Mouse (Mus musculus) macrophage (primary cell): ENCODE measurements around the gene Npc1l1. TPM values are rescaled to one million over a fixed set of nuclear protein-coding genes. Genes with fewer than 3 reads are reported as not detected.

Source experiments
- H3K27ac ChIP-seq: fragments of 350-480 bp; formaldehyde crosslinking; 2 replicates; pipeline ENCODE4 v1.9.0; 2021
- H3K36me3 ChIP-seq: fragments of 350-480 bp; formaldehyde crosslinking; 2 replicates; pipeline ENCODE4 v1.9.0; 2021; ENCODE audit errors: inconsistent target
- H3K4me3 ChIP-seq: fragments of 350-480 bp; formaldehyde crosslinking; 2 replicates; pipeline ENCODE4 v1.9.0; 2021; ENCODE audit errors: inconsistent target
- H3K79me2 ChIP-seq: fragments of 350-480 bp; formaldehyde crosslinking; 2 replicates; pipeline ENCODE4 v1.9.0; 2021; ENCODE audit errors: inconsistent target
- WGBS: methylation state at CpG from one replicate; pipeline ENCODE4 v1.1.7; 2026; ENCODE audit warnings: inconsistent platforms; ENCODE audit not compliant: missing documents; 5-methylcytosine and 5-hydroxymethylcytosine counted together
- polyA plus RNA-seq: library from polyadenylated mRNA; stranded (reverse); fragments of 250-400 nt; gene quantifications from 3 replicates; pipeline ENCODE4 v1.2.4, GENCODE M21; 2018; ENCODE audit warnings: inconsistent platforms

Npc1l1 gene
- polyA plus RNA-seq, 1 experiment from 2014 or later, result 0.03 TPM

DNA sequence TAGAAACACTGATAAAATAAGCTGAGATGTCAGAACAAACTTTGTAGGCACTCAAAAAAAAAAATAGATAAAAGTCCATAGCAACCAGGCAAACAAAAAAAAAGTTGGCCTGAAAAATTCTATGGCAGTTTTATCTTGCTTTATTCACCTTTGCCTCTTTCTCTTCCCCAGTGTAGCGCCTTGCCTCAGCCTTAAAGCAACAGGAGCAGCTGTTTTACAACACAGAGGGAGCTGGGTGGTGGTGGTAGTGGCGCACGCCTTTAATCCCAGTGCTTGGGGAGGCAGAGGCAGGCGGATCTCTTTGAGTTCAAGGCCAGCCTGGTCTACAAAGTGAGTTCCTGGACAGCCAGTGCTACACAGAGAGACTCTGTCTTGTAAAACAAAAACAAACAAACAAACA is 3.1 kb upstream of the Npc1l1 start:
- Histone ChIP-seq H3K79me2 (no peaks in the 10 kb centered on the region), H3K4me3 (no peak overlapping the region), H3K27ac (no peak overlapping the region), H3K36me3 (no peaks in the 10 kb centered on the region)
- 89% methylated on average over 4 of the region's 4 CpGs for WGBS

DNA sequence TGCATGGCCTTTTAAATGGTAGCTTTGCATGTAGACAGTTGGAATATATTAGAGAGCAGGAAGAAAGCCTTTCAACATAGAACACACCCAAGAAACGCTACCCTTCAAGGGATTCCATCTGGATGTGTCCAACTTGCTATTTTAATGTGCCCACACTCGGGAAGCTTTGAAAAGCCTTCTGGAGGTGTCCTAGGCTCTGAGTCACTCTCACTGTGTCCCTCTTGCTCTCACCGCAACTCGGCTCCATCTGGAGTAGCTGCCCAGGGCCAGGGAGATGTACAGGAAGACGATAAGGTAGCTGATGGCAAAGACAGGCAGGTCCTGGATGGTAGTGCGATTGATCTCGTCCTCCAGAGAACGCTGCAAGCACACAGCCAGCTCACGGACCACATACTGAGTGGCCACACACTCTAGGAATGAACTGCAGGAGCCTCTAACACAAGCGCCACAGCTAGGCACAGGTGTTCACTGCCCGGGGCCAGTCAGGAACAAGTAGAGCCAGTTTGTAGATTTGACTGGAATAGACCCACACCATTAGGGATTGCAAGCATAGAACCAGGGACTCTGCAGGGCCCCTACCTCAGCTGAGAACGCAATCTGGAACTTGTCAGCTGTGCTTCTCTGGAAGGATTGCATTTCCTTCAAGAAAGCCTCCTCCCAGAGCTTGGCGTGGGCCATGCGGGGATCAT is 5.3 kb downstream of the Npc1l1 start:
- Histone ChIP-seq H3K4me3 (no peak overlapping the region), H3K36me3 (no peaks in the 10 kb centered on the region), H3K79me2 (no peaks in the 10 kb centered on the region), H3K27ac (no peak overlapping the region)
- 88% methylated on average over 14 of the region's 14 CpGs for WGBS

DNA sequence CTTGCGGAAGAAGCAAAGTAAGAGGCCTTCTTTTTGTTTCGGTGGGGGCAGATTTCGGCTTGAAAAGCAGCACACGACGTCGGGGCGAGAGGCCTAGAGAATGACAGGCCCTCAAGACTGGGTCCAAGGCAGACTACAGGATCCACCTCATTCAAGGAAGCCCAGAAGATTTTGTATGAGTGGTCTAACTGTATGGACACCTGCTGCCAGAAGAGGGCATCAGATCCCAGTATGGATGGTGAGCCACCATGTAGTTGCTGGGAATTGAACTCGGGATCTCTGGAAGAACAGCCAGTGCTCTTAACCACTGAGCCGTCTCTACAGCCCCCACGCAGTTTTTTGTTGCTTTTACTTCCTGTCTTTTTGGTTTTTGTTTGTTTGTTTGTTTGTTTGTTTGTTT is 7.8 kb downstream of the Npc1l1 start:
- no peaks in the 10 kb centered on the region for H3K79me2 ChIP-seq
- no peaks in the 10 kb centered on the region for H3K36me3 ChIP-seq
- no peak overlapping the region for H3K4me3 ChIP-seq
- no peak overlapping the region for H3K27ac ChIP-seq
- WGBS, result 96% methylated on average over 10 of the region's 10 CpGs

DNA sequence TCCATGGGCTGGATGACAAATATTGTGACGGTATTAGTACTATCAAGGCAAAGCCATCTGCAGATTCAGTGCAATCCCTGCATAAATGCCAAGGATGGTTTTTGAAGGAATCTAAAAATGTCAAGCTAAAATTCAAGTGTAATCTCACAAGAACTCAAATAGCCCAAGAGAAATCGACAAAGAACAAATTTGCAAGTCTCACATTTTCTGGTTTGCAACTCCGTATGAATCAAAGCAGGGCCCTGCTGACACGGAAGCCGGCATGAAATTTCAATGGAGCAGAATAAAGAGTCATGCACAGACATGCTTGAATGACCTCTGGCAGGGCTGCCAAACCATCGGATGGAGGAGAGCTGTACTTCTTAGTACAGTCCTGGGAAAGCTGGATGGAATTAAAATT is 10.0 kb downstream of the Npc1l1 start:
- H3K79me2 ChIP-seq, result no peaks in the 10 kb centered on the region
- no peak overlapping the region for H3K4me3 ChIP-seq
- no peak overlapping the region for H3K27ac ChIP-seq
- no peaks in the 10 kb centered on the region for H3K36me3 ChIP-seq
- WGBS, result 92% methylated on average over 6 of the region's 6 CpGs

DNA sequence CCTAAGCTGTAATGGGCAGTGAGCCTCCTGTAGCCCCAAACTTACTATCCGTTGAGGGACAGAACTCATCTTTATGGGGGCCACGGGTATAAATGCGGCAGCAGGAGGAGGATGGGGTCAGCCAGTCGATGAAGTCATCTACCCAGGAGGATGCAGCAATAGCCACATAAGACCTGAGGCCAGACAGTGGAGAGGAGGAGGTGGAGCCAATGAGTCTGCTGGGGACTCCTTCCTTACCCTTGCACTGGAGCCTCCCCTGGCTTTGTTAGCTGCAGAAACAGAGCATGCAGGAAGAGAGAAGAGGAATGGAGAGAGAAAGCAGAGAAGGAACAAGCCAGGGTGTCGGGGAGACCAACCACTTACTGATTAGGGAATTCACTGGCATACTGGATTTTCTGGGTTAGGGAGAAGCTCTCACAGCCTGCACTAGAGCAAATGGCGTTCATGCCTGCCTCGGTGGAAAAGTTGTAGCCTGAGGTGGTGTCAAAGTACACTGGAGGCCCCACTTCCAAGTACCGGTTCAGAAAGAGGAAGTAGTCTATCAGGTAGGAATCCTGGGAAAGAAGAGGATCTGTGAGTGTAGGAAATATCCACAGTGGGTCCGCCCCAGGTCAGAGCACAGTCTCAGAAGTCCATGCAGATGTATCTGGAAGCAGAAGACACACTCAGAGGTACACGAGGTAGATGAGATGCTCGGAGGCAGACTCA is 11.6 kb downstream of the Npc1l1 start:
- Histone ChIP-seq H3K27ac (no peak overlapping the region), H3K79me2 (no peaks in the 10 kb centered on the region), H3K4me3 (no peak overlapping the region), H3K36me3 (no peaks in the 10 kb centered on the region)
- 69% methylated on average over 11 of the region's 11 CpGs for WGBS

DNA sequence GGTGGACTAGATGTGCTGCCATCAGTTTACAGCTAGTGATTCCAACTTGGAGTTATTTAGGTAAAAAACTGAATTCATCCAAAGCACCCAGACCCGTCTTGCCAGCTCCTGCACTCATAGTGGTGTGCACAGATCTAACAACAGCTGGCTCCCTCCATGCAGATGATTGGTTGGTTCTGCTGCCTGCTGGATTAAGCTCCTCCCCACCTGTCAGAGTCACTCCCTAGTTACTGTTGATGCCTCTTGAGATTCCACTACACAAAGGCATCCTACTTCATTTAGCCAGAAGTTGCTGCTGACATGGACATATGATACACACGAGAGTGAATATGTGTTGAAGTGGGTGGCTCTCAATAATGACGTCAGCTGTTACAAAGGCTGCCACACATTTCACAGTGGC is 13.1 kb downstream of the Npc1l1 start:
- Histone ChIP-seq H3K4me3 (no peak overlapping the region), H3K27ac (no peak overlapping the region), H3K36me3 (no peaks in the 10 kb centered on the region), H3K79me2 (no peaks in the 10 kb centered on the region)
- 80% methylated on average over 3 of the region's 3 CpGs for WGBS

DNA sequence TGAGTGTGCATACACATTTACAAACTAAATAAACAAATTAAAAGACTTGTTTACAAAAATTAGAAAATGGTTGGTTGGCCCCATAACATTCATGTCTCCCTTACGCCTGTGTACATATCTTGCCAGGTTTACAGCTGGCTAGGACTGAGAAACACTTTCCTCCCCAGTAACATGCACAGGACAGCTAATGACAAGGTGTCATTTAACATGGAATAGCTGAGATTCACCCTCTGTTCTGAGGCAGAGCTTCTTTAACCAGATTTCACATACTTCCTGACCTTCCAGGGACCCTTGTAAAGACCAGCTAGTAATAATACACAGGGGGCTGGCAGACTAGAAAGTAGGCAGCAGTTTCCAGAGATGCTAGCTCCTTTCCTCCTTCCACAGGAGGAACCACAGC is 21.8 kb downstream of the Npc1l1 start:
- 86% methylated on average over 1 of the region's 1 CpGs for WGBS
- Histone ChIP-seq H3K36me3 (no peaks in the 10 kb centered on the region), H3K79me2 (no peaks in the 10 kb centered on the region), H3K4me3 (no peak overlapping the region), H3K27ac (no peak overlapping the region)

DNA sequence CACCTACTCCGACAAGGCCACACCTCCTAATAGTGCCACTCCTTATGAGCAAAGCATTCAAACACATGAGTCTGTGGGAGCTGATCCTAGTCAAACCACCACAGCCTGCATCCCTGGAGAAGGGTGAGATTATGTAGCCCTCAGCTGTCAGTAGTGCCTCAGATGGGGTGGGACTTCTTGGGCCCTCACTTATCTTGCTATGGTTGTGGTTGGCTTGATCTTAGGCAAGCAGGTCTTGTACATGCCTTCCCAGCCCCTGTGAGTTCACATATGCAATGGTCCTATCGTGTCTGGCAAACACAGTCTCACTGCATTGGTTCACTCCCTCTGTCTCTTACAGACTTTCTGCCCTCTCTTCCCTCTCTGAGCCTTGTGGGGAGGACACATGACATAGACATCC is 22.9 kb downstream of the Npc1l1 start:
- no peaks in the 10 kb centered on the region for H3K36me3 ChIP-seq
- H3K4me3 ChIP-seq, result no peak overlapping the region
- 90% methylated on average over 2 of the region's 2 CpGs for WGBS
- H3K27ac ChIP-seq, result no peak overlapping the region
- H3K79me2 ChIP-seq, result no peaks in the 10 kb centered on the region

DNA sequence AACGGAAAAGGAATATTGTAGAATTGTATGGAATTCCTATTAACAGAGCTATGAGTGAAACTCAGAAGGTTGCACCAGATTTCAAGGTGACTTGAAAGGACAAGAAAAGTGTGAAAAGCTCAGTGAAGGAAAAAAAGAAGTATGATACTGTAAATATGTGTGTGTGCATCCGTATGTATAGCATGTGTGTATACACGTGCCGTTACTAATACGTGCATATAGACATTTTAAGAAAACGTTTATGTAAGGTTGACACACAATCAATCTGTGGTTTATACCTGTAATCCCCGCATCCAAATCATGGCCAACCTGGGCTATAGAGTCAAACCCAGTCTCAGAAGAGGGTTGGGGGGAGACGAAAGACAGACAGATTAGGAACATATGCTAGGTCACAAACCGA is 29.4 kb downstream of the Npc1l1 start:
- H3K4me3 ChIP-seq, result peak overlapping the region; percentile 92
- peak overlapping the region; percentile 95 for H3K27ac ChIP-seq
- 33% methylated on average over 9 of the region's 9 CpGs for WGBS
- peaks cover 43% of the 10 kb centered on the region for H3K79me2 ChIP-seq
- H3K36me3 ChIP-seq, result no peaks in the 10 kb centered on the region

DNA sequence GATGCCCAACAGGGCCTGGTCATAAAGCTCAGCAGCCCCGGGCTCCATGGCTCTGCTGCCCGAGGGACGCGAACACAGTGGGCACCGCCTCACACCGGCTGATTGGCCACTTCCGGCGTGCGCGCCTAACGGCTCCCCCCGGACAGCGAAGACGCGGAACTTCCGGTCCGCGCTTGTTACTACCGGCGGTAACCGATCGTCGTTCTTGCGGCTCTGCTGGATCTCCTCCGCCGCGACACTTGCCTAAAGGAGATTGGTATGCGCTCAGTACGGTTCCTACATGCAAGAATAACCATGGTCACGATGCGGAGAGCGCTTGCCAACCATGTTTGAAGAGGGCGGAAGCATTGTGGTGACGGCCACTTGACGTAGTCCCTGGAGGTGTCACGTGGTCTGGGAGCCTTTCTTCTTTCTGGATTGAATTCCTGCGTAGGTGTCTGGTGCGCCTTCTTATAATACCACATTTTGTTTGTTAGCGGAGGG is 29.8 kb downstream of the Npc1l1 start, which contains the start of gene Nudcd3:
Gene Nudcd3 (minus strand): TSS at position 329 of the 483 bp plus-strand sequence.
- H3K27ac ChIP-seq, result peak within 1 kb of the TSS; percentile 95
- no peaks in the 10 kb centered on the region for H3K36me3 ChIP-seq
- peak within 1 kb of the TSS; percentile 92 for H3K4me3 ChIP-seq
- peaks cover 48% of the 10 kb centered on the region for H3K79me2 ChIP-seq
- under 1% methylated on average over 39 of the region's 39 CpGs for WGBS

DNA sequence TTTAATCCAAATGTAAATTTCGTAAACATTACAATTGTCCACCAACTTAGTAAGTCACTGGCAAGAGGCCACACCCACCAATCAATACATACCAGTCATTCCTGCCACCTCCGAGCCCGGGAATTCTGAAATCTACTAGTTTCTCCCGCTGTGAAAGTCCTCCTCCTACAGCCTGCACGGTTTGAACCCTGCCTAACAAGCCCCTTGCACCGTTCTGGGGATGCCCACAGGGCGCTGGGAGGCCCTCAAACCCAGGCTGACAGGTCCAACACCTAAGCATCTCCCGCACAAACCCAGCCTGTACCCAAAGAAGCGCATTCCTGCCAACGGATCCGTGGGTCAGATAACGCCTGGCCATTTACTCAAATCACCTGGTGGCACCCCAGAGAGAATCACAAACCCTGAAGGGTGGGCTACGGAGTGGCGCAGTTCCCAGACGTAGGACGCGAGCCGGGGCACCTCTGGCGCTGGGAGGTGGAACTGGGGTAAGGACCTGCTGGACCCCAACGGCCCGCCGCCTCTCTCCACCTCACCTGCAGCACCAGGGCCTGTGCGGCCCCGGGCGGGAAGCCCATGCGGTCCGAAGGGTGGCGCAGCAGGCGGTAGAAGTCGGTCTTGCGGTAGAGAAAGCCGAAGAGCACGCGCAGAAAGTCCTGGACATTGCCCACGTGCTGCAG is 30.4 kb downstream of the Npc1l1 start, which contains the start of gene A730071L15Rik:
Gene A730071L15Rik (plus strand): TSS at position 620 of the 677 bp plus-strand sequence.
- H3K4me3 ChIP-seq, result peak within 1 kb of the TSS; percentile 92
- H3K79me2 ChIP-seq, result peaks cover 54% of the 10 kb centered on the region
- 1% methylated on average over 35 of the region's 35 CpGs for WGBS
- no peaks in the 10 kb centered on the region for H3K36me3 ChIP-seq
- peak within 1 kb of the TSS; percentile 95 for H3K27ac ChIP-seq

DNA sequence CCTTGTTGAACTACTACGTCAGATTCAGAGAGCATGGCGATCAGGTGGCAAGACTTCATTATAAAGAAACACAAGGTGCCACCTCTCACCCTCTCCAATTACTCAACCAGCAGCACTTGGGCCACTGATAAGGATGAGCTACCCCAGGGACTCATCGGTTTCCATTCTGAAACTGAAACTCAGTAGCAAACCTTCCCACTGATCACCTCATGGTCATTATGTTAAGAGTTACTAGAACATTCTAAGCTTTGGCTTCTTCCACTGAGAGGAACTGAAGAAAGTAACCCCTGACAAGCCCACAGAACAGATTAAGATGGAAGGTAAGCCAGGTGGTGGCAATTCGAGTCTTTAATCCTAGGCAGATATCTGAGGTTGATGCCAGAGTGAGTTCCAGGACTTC is 31.5 kb downstream of the Npc1l1 start:
- peak overlapping the region; percentile 92; the same call in 1 of the 2 replicates for H3K4me3 ChIP-seq
- no peaks in the 10 kb centered on the region for H3K36me3 ChIP-seq
- WGBS, result 74% methylated on average over 4 of the region's 4 CpGs
- peaks cover 65% of the 10 kb centered on the region for H3K79me2 ChIP-seq
- no peak overlapping the region for H3K27ac ChIP-seq

DNA sequence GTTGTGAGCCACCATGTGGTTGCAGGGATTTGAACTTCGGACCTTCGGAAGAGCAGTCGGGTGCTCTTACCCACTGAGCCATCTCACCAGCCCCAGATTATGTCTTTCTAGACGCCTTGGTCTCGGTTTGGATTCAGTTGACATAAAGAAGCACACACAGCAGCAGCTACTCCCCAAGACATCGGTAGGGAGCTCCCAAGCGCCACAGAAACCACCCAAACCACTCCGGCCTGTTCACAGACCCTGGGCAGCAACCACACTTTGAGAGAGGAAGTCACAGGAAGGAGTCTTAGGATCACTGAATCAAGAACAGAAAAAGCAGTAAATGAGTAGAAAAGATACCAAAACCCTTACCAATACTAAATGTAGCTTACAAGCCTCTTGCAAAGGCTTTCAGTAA is 33.2 kb downstream of the Npc1l1 start:
- Histone ChIP-seq H3K4me3 (no peak overlapping the region), H3K36me3 (peaks cover 15% of the 10 kb centered on the region; the same call in 1 of the 2 replicates), H3K27ac (no peak overlapping the region), H3K79me2 (peaks cover 81% of the 10 kb centered on the region)
- 46% methylated on average over 8 of the region's 8 CpGs for WGBS

DNA sequence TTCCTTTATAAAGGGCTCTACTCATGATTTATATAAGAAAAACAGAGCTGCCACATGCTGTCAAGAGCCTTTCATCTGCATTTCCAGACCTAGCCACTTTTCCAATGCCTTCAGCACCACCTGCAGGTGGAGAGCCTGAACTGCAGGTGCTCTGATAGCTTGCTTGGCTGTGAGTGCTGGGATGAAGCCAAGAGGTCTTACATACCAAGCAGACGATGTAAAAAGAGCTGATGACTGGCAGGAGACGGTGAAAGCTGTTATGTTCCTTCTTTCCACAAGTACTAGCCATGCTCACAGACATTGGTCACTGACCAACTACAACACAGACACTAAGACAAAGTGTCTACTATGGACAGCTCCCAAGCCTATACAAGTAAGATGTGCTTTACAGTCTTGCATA is 42.1 kb downstream of the Npc1l1 start:
- peaks cover 28% of the 10 kb centered on the region; the same call in 1 of the 2 replicates for H3K36me3 ChIP-seq
- WGBS, result 9% methylated on average over 2 of the region's 2 CpGs
- peaks cover 100% of the 10 kb centered on the region for H3K79me2 ChIP-seq
- no peak overlapping the region for H3K4me3 ChIP-seq
- no peak overlapping the region for H3K27ac ChIP-seq

DNA sequence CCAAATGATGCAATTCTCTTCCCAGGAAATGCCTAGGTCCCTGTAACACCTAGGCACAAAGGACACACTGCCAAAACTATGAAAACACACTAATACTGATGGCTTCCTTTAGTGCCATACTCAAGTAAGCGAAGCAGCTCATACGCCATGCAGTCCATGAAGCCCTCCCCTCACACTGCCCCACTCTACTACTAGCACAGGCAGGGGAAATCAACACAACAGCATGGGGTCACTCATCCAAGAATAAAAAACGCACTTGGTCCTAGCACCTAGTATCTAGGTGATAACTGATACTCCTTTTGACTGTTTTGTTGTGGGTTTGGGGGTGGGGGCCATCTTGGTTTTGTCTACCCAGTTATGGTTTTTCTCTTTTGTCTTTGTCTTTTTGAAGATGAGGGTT is 42.5 kb downstream of the Npc1l1 start:
- no peak overlapping the region for H3K4me3 ChIP-seq
- H3K79me2 ChIP-seq, result peaks cover 100% of the 10 kb centered on the region
- WGBS, result 89% methylated on average over 3 of the region's 3 CpGs
- no peak overlapping the region for H3K27ac ChIP-seq
- peaks cover 23% of the 10 kb centered on the region; the same call in 1 of the 2 replicates for H3K36me3 ChIP-seq
